Mouse (Mus musculus) mature B cell (primary cell): Measurements from ENCODE around the gene Gpr37l1.
"Not testable (repeated sequence)": the region's sequence is repeated elsewhere in the genome, so short reads cannot be mapped to it uniquely, and the experiment has no call there.

Experiments used
- in situ Hi-C: fragments of 300-500 bp; cut with MboI; formaldehyde crosslinking; loops from 2 replicates; pipeline ENCODE4 v1.14.3; 2019

Gpr37l1 gene

DNA sequence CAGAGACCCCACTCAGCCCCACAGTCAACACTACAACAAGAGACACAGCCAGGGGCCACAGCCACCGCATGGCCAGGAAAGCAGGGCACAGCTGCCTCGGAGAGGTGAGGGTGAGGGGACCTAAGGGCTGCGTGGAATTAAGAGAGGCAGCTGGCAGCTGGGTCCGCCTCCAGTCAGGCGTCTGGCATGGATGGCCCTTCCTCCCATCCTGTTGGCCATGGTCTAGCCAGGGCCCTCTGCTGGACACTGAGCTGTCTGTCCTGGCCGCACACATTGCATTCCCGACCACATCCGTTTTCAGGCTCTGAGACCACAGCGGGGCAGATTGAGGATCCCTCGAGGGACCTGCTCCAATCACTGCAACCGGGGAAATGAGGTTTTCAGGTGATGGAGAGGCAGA, at the start of gene Gpr37l1:
TSS of gene Gpr37l1 (minus strand) at position 247 of the 400 bp plus-strand sequence.
- in situ Hi-C loops: no loop called here

GRCm38 (mm10) chr1:135213772-135214640, 46.5 kb upstream of the Gpr37l1 start:
- in situ Hi-C loops: no loop called here

DNA sequence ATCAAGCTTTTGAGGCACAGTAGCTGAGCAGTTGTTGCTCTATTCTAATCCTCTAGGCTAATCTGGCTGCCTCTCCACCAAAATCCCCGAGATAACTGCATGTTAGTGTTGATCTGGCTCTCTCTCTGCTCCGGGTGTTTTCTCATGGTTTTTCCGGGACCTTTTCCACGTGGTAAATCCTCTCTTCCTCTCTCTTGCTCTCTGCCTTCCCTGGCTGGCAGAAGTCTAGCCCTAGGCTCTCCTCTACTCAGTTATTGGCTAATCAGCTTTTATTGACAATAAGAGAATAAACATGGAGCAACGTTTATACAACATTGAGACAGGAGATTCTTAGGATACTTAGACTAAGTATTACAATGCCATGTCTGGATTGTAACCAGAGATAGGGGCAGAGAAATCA, 42.9 kb upstream of the Gpr37l1 start:
- in situ Hi-C loops: no loop called here

- in situ Hi-C loops: no loop called here
Observed at GRCm38 (mm10) chr1:135208716-135209115, 41.2 kb upstream of the Gpr37l1 start.

GRCm38 (mm10) chr1:135206586-135207339, 39.3 kb upstream of the Gpr37l1 start:
- in situ Hi-C loops: no loop called here

GRCm38 (mm10) chr1:135205257-135205656, 37.8 kb upstream of the Gpr37l1 start:
- in situ Hi-C loops: no loop called here

DNA sequence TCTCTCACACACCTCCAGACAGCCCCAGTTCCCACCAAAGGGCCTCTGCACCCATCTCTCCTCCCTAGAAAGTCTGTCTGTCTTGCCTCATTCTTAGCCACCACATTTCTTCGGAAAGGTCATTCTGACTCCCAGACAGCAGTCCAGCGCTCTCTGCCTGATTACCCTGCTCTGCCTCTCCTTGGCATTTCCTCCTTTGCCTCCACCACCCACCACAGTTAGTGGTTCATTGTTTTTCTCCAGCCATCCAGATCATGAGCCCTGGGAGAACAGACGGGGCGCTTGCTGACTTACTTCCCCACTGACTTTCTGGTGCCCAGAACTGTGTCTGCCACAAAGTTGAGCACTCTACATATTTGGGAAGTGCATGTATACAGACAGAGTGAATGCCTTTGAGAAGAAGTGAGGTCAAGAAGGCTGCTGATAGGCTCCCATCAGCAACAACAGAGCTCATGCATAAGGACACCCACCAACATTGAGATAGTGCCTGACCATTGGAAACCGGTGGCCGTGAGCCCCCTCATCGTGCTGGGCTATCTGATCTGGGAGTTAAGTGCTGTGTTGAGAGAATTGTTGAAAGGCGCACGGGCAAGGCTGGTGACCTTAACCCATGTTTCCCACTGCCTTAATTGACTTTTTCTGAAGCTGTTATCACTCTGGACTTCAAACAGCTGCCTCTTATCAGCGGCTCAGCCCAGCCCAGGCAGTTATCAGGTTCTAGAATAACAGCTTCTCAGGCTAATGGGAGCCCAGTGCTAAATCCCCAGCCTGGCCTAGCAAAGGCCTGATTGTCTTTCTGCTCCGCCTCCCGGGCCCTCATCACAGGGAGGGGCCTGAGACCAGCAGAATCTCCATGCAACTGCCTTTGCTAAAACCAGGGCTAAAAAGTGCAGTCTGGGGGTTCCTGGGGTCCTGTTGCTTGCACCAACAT, 37.0 kb upstream of the Gpr37l1 start:
- in situ Hi-C loops: no loop called here

DNA sequence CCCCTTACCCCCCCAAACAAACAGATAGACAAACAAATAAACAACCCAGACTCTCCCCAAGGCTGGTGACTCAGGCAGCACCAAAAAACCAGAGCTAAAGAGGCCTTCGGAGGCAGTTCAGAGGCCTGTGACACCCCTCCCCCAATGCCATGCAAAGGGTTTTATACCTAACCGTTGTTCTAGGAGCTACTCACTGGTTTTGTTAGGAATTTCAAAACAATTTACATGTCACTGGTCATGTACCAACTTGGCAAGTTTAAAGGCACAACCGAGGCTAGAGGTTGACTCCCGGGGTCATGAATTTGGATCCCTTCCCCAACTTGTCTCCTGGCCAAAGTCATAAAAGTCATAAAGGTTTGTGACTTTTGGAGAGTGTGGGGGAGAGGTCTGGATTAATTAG, 32.9 kb upstream of the Gpr37l1 start:
- in situ Hi-C loops: no loop called here

- in situ Hi-C loops: no loop called here
Observed at GRCm38 (mm10) chr1:135199014-135199819, 31.7 kb upstream of the Gpr37l1 start.

- in situ Hi-C loops: no loop called here
Observed at GRCm38 (mm10) chr1:135198412-135198811, 30.9 kb upstream of the Gpr37l1 start.

DNA sequence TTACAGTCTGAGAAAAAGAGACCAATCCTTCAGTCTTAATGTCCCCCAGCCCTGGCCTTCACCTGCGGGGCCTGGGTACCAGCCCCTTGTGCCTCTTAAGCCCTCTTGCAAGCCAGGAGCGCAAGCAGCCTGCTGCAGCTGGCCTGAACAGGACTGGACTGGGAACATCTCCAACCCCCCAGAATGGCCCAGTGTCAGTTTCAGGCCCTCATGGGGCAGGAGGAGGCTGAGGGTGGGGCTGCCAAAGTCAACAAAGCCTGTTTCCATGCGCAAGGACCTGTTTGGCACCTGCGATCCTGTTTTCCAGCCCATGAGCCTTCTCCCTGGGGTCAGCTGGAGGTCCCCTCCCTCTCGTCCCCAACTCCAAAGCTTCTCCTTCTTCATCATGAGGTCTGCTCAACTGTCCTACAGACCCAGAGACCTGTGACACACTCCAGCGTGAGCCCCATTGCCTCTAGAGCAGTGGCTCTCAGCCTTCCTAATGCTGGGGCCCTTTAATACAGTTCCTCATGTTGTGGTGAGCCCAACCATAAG, 28.5 kb upstream of the Gpr37l1 start:
- in situ Hi-C loops: no loop called here

- in situ Hi-C loops: not testable (repeated sequence)
Observed at GRCm38 (mm10) chr1:135194335-135194734, 26.9 kb upstream of the Gpr37l1 start.

- in situ Hi-C loops: no loop called here
Observed at GRCm38 (mm10) chr1:135189186-135189585, 21.7 kb upstream of the Gpr37l1 start.

DNA sequence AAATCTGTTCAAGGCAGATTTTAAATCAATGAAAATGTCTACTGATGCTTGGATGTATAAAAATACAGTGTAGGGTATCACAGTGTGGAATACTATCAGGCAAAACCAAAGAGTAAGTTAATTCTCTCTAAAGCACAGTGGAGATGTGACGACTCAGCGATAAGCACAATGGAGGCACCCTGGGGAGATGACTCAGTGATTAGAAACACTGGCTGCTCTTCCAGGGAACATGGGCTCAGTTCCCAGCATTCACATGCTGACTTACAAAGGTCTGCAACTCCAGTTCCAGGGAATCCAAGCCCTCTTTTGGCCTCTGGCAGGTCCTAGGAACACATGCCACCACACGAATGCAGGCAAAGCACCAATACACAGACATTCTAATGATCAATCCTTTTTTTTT, 20.7 kb upstream of the Gpr37l1 start:
- in situ Hi-C loops: no loop called here

GRCm38 (mm10) chr1:135187016-135187415, 19.5 kb upstream of the Gpr37l1 start:
- in situ Hi-C loops: not testable (repeated sequence)

- in situ Hi-C loops: no loop called here
Observed at GRCm38 (mm10) chr1:135186427-135186826, 18.9 kb upstream of the Gpr37l1 start.

DNA sequence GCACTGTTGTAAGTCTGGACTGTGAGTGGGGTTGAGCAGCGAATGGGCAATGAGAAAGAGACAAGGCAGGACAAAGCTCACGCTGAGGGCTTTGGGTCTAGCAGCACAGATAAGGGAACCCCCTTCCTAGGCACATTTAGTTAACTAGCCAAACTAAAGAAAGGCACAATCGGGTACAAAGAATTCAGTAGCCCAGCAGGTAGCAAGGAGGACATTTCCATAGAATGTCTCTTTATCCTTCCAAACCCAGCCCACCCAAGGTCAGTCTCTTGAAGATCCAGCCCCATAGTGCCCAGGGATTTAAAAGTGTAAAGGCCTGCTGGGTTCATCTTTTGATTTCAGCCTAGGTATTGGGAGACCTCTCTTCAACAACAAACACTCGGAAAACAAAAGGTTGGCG, 18.5 kb upstream of the Gpr37l1 start:
- in situ Hi-C loops: no loop called here

GRCm38 (mm10) chr1:135183941-135184570, 16.6 kb upstream of the Gpr37l1 start:
- in situ Hi-C loops: no loop called here

DNA sequence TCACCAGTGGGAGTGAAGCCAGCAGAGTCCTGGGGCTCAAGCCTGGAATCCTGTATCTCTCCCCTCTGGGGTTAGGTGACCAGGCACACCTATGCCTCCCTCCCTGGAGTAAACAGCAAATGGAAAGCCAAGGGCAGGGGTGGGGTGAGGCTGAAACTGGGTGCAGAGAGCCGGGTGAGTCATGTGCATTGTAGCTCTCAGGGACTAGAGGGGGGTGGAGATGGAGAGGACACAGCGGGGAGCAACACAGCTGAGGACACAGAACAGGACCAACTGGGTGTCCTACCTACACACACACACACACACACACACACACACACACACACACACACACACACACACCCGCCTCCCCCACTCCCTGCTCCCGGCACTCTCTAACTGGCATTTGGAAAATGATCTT, 16.0 kb upstream of the Gpr37l1 start:
- in situ Hi-C loops: no loop called here

GRCm38 (mm10) chr1:135182975-135183374, 15.5 kb upstream of the Gpr37l1 start:
- in situ Hi-C loops: no loop called here
